Mouse (Mus musculus) lung, postnatal 0 days (tissue): ENCODE data around the gene Mybbp1a.

Source experiments
- CTCF ChIP-seq: IDR thresholded peaks from 2 replicates; pipeline ENCODE4 v1.5.1; 2016; ENCODE audit warnings: antibody characterized with exemption, mild to moderate bottlenecking
- EP300 ChIP-seq: IDR thresholded peaks from 2 replicates; pipeline ENCODE4 v1.6.1; 2016; ENCODE audit warnings: antibody characterized with exemption, mild to moderate bottlenecking, control low read depth

DNA sequence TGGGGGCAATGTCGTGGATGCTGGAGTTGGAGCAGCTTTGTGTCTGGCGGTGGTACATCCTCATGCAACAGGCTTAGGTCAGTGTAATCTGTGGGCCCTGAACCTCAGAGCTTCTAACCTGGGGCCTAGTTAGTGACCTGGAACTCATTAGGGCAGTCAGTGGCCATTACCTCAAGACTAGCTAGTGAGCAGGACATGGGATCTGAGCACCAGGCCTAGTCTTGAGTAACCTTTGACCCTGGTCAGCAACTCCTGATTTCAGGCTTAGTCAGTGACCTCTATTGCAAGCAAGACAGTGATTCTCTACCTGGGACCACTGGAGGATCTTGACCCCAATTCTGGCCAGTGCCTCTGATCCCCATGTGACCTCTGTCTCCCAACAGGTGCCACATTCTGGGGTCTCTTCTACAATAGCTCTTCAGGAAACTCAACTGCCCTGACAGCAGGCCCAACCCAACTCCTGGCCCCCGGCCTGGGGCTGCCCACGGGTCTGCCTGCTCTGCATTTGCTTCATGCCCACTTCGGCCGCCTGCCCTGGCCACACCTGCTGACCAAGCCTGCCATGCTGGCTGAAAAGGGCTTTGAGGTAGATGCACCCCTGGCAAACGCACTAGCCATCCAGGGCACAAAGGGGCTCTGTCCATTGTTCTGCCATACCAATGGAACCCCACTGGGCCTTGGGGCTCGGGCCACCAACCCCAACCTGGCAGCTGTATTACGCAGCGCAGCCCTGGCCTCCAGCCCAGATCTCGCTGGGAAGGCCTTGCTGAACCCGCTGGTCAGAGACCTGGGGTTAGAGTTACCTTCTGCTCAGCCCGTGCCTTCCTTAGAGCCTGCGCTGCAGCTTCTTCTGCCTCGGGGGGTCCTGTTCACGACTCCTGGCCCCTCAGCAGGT lies 4.2 kb upstream of the Mybbp1a start:
- TF ChIP-seq EP300: no peak
- TF ChIP-seq CTCF: no peak
